Mouse (Mus musculus) embryonic facial prominence, embryonic 11.5 days (tissue): ENCODE results near the gene Dnaja2. TPM values are rescaled to one million over a fixed set of nuclear protein-coding genes. Genes with fewer than 3 reads are reported as not detected.

Experiments
- ATAC-seq: fragments of 200-750 bp; cut with Nextera tagmentation; replicated peaks from 2 replicates; pipeline ENCODE4 v1.8.0; 2017; ENCODE audit warnings: low read depth; ENCODE audit not compliant: insufficient number of reproducible peaks, low FRiP score, low TSS enrichment
- DNase-seq: peaks from one replicate; pipeline ENCODE4 v3.0.0-alpha.2; 2015; ENCODE audit warnings: low spot score
- H3K27ac ChIP-seq: fragments of 300-500 bp; sonication (generic); replicated peaks from 2 replicates; pipeline ENCODE4 v1.5.1; 2014; ENCODE audit warnings: mild to moderate bottlenecking, low read depth, low read length, control low read depth
- H3K27me3 ChIP-seq: fragments of 300-500 bp; sonication (generic); 2 replicates; pipeline ENCODE4 v1.6.1; 2014; ENCODE audit warnings: mild to moderate bottlenecking, low read length, moderate library complexity, mixed read lengths; ENCODE audit not compliant: control insufficient read depth, insufficient read depth
- H3K36me3 ChIP-seq: fragments of 300-500 bp; sonication (generic); replicated peaks from 2 replicates; pipeline ENCODE4 v1.6.1; 2014; ENCODE audit warnings: low read depth, mild to moderate bottlenecking, low read length, moderate library complexity, mixed read lengths; ENCODE audit not compliant: control insufficient read depth, insufficient read depth
- H3K4me1 ChIP-seq: fragments of 300-500 bp; sonication (generic); 2 replicates; pipeline ENCODE4 v1.6.1; 2014; ENCODE audit warnings: low read length, mixed read lengths; ENCODE audit not compliant: control insufficient read depth, insufficient read depth
- H3K4me2 ChIP-seq: fragments of 300-500 bp; sonication (generic); 2 replicates; pipeline ENCODE4 v1.6.1; 2014; ENCODE audit warnings: low read depth, mild to moderate bottlenecking, control low read depth, low read length, moderate library complexity
- H3K4me3 ChIP-seq: fragments of 300-500 bp; sonication (generic); 2 replicates; pipeline ENCODE4 v1.5.1; 2014; ENCODE audit warnings: low read depth, low read length, control low read depth
- H3K9ac ChIP-seq: fragments of 300-500 bp; sonication (generic); replicated peaks from 2 replicates; pipeline ENCODE4 v1.6.1; 2014; ENCODE audit warnings: mild to moderate bottlenecking, control low read depth, low read length
- H3K9me3 ChIP-seq: fragments of 300-500 bp; sonication (generic); replicated peaks from 2 replicates; pipeline ENCODE4 v1.6.1; 2016; ENCODE audit warnings: mild to moderate bottlenecking, low read length, inconsistent platforms, mixed read lengths; ENCODE audit not compliant: control insufficient read depth
- whole genome bisulfite sequencing: fragments of 180-500 bp; shearing (Covaris S2); extraction: QIAGEN DNeasy Blood & Tissue Kit; methylation state at CpG from one replicate; pipeline ENCODE4 v1.1.7; 2014; 5-methylcytosine and 5-hydroxymethylcytosine counted together
- polyA plus RNA-seq: library from polyadenylated mRNA; unstranded; fragments of >200 nt; fragmentation: Nextera tagmentation; extraction: Ambion mirVana; gene quantifications from 2 replicates; pipeline ENCODE4 v1.2.1, GENCODE M21; 2014

Dnaja2 gene
- polyA plus RNA-seq, 1 experiment from 2014 or later: 207 TPM

- H3K9me3 ChIP-seq: no peaks in the 10 kb centered on the region
- no peak overlapping the region for H3K27ac ChIP-seq
- 48% methylated on average over 3 of the region's 3 CpGs for WGBS
- no peak for DNase-seq
- H3K4me2 ChIP-seq: no peak overlapping the region
- H3K4me1 ChIP-seq: no peaks in the 10 kb centered on the region
- H3K27me3 ChIP-seq: no peaks in the 10 kb centered on the region
- H3K36me3 ChIP-seq: no peaks in the 10 kb centered on the region
- H3K4me3 ChIP-seq: no peak overlapping the region
- H3K9ac ChIP-seq: no peak overlapping the region
- no peak for ATAC-seq
Measured at GRCm38 (mm10) chr8:85594983-85595382, 39.8 kb upstream of the Dnaja2 start.

GRCm38 (mm10) chr8:85593324-85593723, 38.2 kb upstream of the Dnaja2 start:
- ATAC-seq (no peak), DNase-seq (no peak)
- H3K27ac ChIP-seq: no peak overlapping the region
- no peaks in the 10 kb centered on the region for H3K27me3 ChIP-seq
- no peak overlapping the region for H3K9ac ChIP-seq
- H3K4me3 ChIP-seq: no peak overlapping the region
- no peaks in the 10 kb centered on the region for H3K9me3 ChIP-seq
- no peaks in the 10 kb centered on the region for H3K36me3 ChIP-seq
- no peak overlapping the region for H3K4me2 ChIP-seq
- 87% methylated on average over 3 of the region's 3 CpGs for WGBS
- H3K4me1 ChIP-seq: no peaks in the 10 kb centered on the region

DNA sequence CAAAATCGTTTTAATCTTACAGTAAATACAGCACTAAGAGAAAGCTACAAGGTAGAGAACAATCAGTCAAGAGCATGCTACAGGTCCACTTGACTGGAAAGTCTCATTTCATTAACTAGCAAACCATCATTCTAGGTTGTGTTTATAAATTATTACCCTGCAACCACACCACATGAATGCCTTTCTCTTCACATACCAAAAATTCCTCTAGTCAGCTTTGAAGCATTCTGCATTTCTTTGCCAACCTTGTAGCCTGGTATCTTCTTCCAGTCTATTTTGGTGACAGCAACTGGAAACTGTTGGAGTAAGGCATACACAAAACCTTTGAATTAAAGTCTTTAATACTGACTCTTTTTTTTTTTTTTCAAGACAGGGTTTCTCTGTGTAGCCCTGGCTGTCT, 36.4 kb upstream of the Dnaja2 start:
- 86% methylated on average over 1 of the region's 1 CpGs for WGBS
- H3K4me2 ChIP-seq: no peak overlapping the region
- H3K27me3 ChIP-seq: no peaks in the 10 kb centered on the region
- no peak overlapping the region for H3K27ac ChIP-seq
- no peaks in the 10 kb centered on the region for H3K36me3 ChIP-seq
- no peak overlapping the region for H3K9ac ChIP-seq
- no peak overlapping the region for H3K4me3 ChIP-seq
- no peaks in the 10 kb centered on the region for H3K9me3 ChIP-seq
- DNase-seq (no peak), ATAC-seq (no peak)
- H3K4me1 ChIP-seq: no peaks in the 10 kb centered on the region

DNA sequence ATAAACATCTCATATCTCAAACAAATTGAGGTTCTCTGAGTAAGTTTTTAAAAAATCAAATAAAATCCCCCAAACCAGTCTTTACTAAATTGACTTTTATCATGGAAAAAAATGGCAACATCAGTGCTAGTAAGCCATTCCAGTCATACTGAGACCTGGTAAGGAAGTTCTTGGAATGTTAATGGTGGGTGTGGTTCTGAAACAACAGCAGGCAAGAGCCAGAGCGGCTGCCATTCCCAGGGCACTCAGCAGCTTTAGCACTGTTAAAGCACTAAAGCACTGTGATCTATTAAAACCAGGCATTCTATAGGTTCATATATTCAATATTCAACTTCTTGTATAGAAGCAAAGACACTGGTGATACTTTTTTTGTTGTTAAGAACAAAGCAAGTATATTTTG, 35.1 kb upstream of the Dnaja2 start:
- no peak overlapping the region for H3K27ac ChIP-seq
- H3K9ac ChIP-seq: no peak overlapping the region
- H3K4me1 ChIP-seq: no peaks in the 10 kb centered on the region
- no peak for DNase-seq
- WGBS: 84% methylated on average over 1 of the region's 1 CpGs
- H3K9me3 ChIP-seq: no peaks in the 10 kb centered on the region
- ATAC-seq: no peak
- H3K4me2 ChIP-seq: no peak overlapping the region
- H3K36me3 ChIP-seq: no peaks in the 10 kb centered on the region
- no peaks in the 10 kb centered on the region for H3K27me3 ChIP-seq
- H3K4me3 ChIP-seq: no peak overlapping the region

- no peaks in the 10 kb centered on the region for H3K27me3 ChIP-seq
- H3K9ac ChIP-seq: no peak overlapping the region
- H3K4me3 ChIP-seq: no peak overlapping the region
- WGBS: 78% methylated on average over 2 of the region's 2 CpGs
- H3K4me1 ChIP-seq: no peaks in the 10 kb centered on the region
- no peak overlapping the region for H3K27ac ChIP-seq
- ATAC-seq (no peak), DNase-seq (no peak)
- H3K9me3 ChIP-seq: no peaks in the 10 kb centered on the region
- no peaks in the 10 kb centered on the region for H3K36me3 ChIP-seq
- no peak overlapping the region for H3K4me2 ChIP-seq
Measured at GRCm38 (mm10) chr8:85588596-85588995, 33.5 kb upstream of the Dnaja2 start.

- no peaks in the 10 kb centered on the region for H3K36me3 ChIP-seq
- 88% methylated on average over 3 of the region's 3 CpGs for WGBS
- H3K9me3 ChIP-seq: no peaks in the 10 kb centered on the region
Measured at GRCm38 (mm10) chr8:85577666-85578065, 22.5 kb upstream of the Dnaja2 start.

GRCm38 (mm10) chr8:85573972-85574496, 18.9 kb upstream of the Dnaja2 start:
- Histone ChIP-seq H3K36me3 (no peaks in the 10 kb centered on the region), H3K27ac (no peak overlapping the region), H3K9ac (no peak overlapping the region), H3K27me3 (no peaks in the 10 kb centered on the region), H3K4me1 (no peaks in the 10 kb centered on the region), H3K9me3 (no peaks in the 10 kb centered on the region), H3K4me3 (no peak overlapping the region), H3K4me2 (no peak overlapping the region)
- no peak for DNase-seq
- ATAC-seq: no peak
- 77% methylated on average over 2 of the region's 2 CpGs for WGBS

More at GRCm38 (mm10) chr8:85577666-85578065, 22.5 kb upstream of the Dnaja2 start:
- H3K27ac ChIP-seq: no peak overlapping the region
- no peaks in the 10 kb centered on the region for H3K27me3 ChIP-seq
- ATAC-seq: no peak
- no peak overlapping the region for H3K4me2 ChIP-seq
- H3K4me1 ChIP-seq: no peaks in the 10 kb centered on the region
- H3K4me3 ChIP-seq: no peak overlapping the region
- no peak overlapping the region for H3K9ac ChIP-seq
- no peak for DNase-seq

DNA sequence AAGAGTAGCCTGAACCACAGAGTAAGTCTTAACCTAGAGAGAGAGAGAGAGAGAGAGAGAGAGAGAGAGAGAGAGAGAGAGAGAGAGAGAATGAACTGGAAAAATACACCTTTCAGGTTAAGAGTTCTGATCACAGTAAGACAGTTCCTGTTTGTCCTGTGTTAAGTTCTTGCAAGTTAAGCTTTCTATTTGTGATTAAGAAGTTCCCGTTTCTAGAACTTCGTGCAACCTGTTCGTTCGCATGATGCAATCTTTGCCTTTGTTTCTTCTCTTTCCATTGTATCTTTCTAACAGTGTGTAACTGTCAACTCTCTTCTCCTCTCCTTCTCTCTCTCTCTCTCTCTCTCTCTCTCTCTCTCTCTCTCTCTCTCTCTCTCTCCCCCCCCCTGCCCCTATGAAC, 15.3 kb upstream of the Dnaja2 start:
- Histone ChIP-seq H3K9me3 (no peaks in the 10 kb centered on the region), H3K27me3 (no peaks in the 10 kb centered on the region), H3K4me3 (no peak overlapping the region), H3K4me1 (no peaks in the 10 kb centered on the region), H3K27ac (no peak overlapping the region), H3K4me2 (no peak overlapping the region), H3K36me3 (no peaks in the 10 kb centered on the region), H3K9ac (no peak overlapping the region)
- DNase-seq: no peak
- no peak for ATAC-seq
- WGBS: 95% methylated on average over 4 of the region's 4 CpGs
